In genomic region chr5:30245861-30246416, GRCm38 (mm10) we compare ENCODE assay signal across 29 mouse cellular contexts. TPM values are rescaled to one million over a fixed set of nuclear protein-coding genes. Genes with fewer than 3 reads are reported as not detected.
DNase-seq lines count a peak whose midpoint lies in the region; ATAC-seq and TF ChIP-seq lines count a peak whose summit lies in the region.
"Had no signal": no experiment of that assay in that cellular context is flagged by ENCODE, and none has a peak within 500 bp of the region (broad histone marks: within the 10 kb centered on the region; RNA-seq: fewer than 3 reads in every experiment).

No protein-coding gene starts in this region.

- no peak for TF ChIP-seq POLR2A in CH12.LX (IDR thresholded peaks at IDR 0.05; ENCODE audit: low read depth, low read length)

- no peaks in the 10 kb centered on the region for H3K27me3 ChIP-seq in lung, embryonic 14.5 days (ENCODE audit: insufficient read depth, low read length)
- no peaks in the 10 kb centered on the region for H3K27me3 ChIP-seq in lung, postnatal 0 days (replicated peaks; ENCODE audit: insufficient read depth, low read length)
- H3K27me3 ChIP-seq in CH12.LX (replicated peaks), result no peaks in the 10 kb centered on the region
- H3K27me3 ChIP-seq: forebrain, embryonic 13.5 days; heart, embryonic 13.5 days had no signal

- TF ChIP-seq EP300 in lung, postnatal 0 days (IDR thresholded peaks at IDR 0.05), result no peak
- no peak for TF ChIP-seq EP300 in CH12.LX (IDR thresholded peaks at IDR 0.05; ENCODE audit: low read length)

- H3K79me2 ChIP-seq in CH12.LX (replicated peaks; ENCODE audit: control insufficient read depth, extremely low read depth, insufficient read depth, poor library complexity, severe bottlenecking), result peaks cover 35% of the 10 kb centered on the region

- WGBS in lung, embryonic 14.5 days, result 42% methylated on average over 9 of the region's 9 CpGs
- 41% methylated on average over 9 of the region's 9 CpGs for WGBS in lung, postnatal 0 days

- no peak for TF ChIP-seq CTCF in lung, embryonic 14.5 days (IDR thresholded peaks at IDR 0.05; ENCODE audit: low read depth)
- TF ChIP-seq CTCF in lung, postnatal 0 days (IDR thresholded peaks at IDR 0.05), result no peak
- no peak for TF ChIP-seq CTCF in CH12.LX (conservative IDR thresholded peaks at IDR 0.05 in 1 of 2, IDR thresholded peaks at IDR 0.05 in 1 of 2; ENCODE audit: low read depth in 2 of 2, low read length in 2 of 2)

- DNase-seq in lung, embryonic 14.5 days, result peak; percentile 70
- no peak for DNase-seq in lung, postnatal 14 days
- peak; percentile 51 for DNase-seq in lung, postnatal 0 days (ENCODE audit: low spot score)
- DNase-seq in lung, postnatal 36 days, result no peak
- DNase-seq in CH12.LX (ENCODE audit: extremely low read depth), result no peak
- peak; percentile 25 for DNase-seq in lung, postnatal 10 days
- no peak for DNase-seq in adrenal gland, adult 2 months
- DNase-seq: adrenal gland, postnatal 10 days; adrenal gland, postnatal 36 days; cerebellum, adult 18-20 months; cerebellum, adult 9-10 months; cerebellum, postnatal 14 days; forebrain, postnatal 0 days; gastrocnemius, adult 2 months; gastrocnemius, postnatal 14 days; heart, adult 18-20 months; heart, postnatal 14 days; heart, postnatal 4 days had no signal

- H3K4me1 ChIP-seq in lung, embryonic 14.5 days (ENCODE audit: insufficient read depth), result peaks cover 13% of the 10 kb centered on the region; the same call in 1 of the 2 replicates
- peaks cover 4% of the 10 kb centered on the region; the same call in 1 of the 2 replicates for H3K4me1 ChIP-seq in lung, postnatal 0 days (ENCODE audit: insufficient read depth, low read depth, low read length)
- H3K4me1 ChIP-seq in CH12.LX (ENCODE audit: control insufficient read depth in 1 of 2, insufficient read depth in 2 of 2), result peaks cover 2 to 40% of the 10 kb centered on the region in 2 experiments; a peak in 3 of 4 replicates

- in situ Hi-C loops in CH12.LX (cut with MboI; ENCODE audit: low pct_ligation_motif_present, low pct_unique_long_range_greater_than_20kb, low sequenced_read_pairs), result no loop called here

- no peak overlapping the region for H3K4me2 ChIP-seq in lung, embryonic 14.5 days
- H3K4me2 ChIP-seq in lung, postnatal 0 days (replicated peaks; ENCODE audit: low read depth, low read length), result no peak overlapping the region
- H3K4me2 ChIP-seq in CH12.LX (ENCODE audit: insufficient read depth, low read depth, poor library complexity, severe bottlenecking), result no peak overlapping the region
- H3K4me2 ChIP-seq: forebrain, embryonic 13.5 days; heart, embryonic 13.5 days; hindbrain, embryonic 14.5 days had no signal

- H3K4me3 ChIP-seq in lung, embryonic 14.5 days (ENCODE audit: low read depth, low read length), result no peak overlapping the region
- H3K4me3 ChIP-seq in lung, postnatal 0 days (ENCODE audit: low read depth, low read length), result no peak overlapping the region
- no peak overlapping the region for H3K4me3 ChIP-seq in CH12.LX (replicated peaks in 1 of 3; ENCODE audit: low read depth in 2 of 3, low read length in 2 of 3, poor library complexity in 1 of 3)
- H3K4me3 ChIP-seq: forebrain, embryonic 10.5 days; forebrain, embryonic 13.5 days; gastrocnemius, adult 2 months; heart, embryonic 13.5 days had no signal

- H3K27ac ChIP-seq in lung, embryonic 14.5 days (ENCODE audit: low read depth), result no peak overlapping the region
- no peak overlapping the region for H3K27ac ChIP-seq in lung, postnatal 0 days (ENCODE audit: low read length)
- H3K27ac ChIP-seq in CH12.LX (ENCODE audit: insufficient read depth, low read depth), result no peak overlapping the region
- H3K27ac ChIP-seq: forebrain, embryonic 10.5 days; forebrain, embryonic 13.5 days; gastrocnemius, adult 2 months; heart, embryonic 13.5 days; hindbrain, embryonic 14.5 days; hindbrain, postnatal 0 days had no signal

- dilution Hi-C loops in CH12.LX (cut with MboI; ENCODE audit: extremely low pct_ligation_motif_present, extremely low pct_unique_long_range_greater_than_20kb, low sequenced_read_pairs), result no loop called here

- H3K9ac ChIP-seq in lung, embryonic 14.5 days, result no peak overlapping the region
- no peak overlapping the region for H3K9ac ChIP-seq in lung, postnatal 0 days (replicated peaks; ENCODE audit: low read depth)
- no peak overlapping the region for H3K9ac ChIP-seq in CH12.LX (ENCODE audit: insufficient read depth, low read depth)
- H3K9ac ChIP-seq: forebrain, embryonic 13.5 days; forebrain, postnatal 0 days; heart, embryonic 13.5 days; hindbrain, embryonic 14.5 days had no signal

- peak; percentile 13; the same call in 1 of the 2 replicates for ATAC-seq in lung, embryonic 14.5 days (ENCODE audit: insufficient read depth)
- ATAC-seq in lung, postnatal 0 days, result peak; percentile 40
- ATAC-seq: activated CD4-positive, CD25-positive, alpha-beta regulatory T cell, adult 4 months; CD4-positive, CD25-positive, alpha-beta regulatory T cell, adult 4 months; forebrain, embryonic 13.5 days; forebrain, postnatal 0 days; hindbrain, postnatal 0 days had no signal

- H3K36me3 ChIP-seq in lung, embryonic 14.5 days (ENCODE audit: insufficient read depth), result 0 out of 2 replicates have a peak, but pooled peaks cover 10% of the 10 kb centered on the region
- H3K36me3 ChIP-seq in lung, postnatal 0 days (ENCODE audit: insufficient read depth, low read length), result no peaks in the 10 kb centered on the region
- H3K36me3 ChIP-seq in CH12.LX (replicated peaks in 1 of 2; ENCODE audit: control insufficient read depth in 1 of 2, insufficient read depth in 1 of 2, low read length in 1 of 2), result peaks cover 6 to 31% of the 10 kb centered on the region in 2 experiments

- H3K9me3 ChIP-seq in lung, embryonic 14.5 days (ENCODE audit: low read depth, low read length), result no peaks in the 10 kb centered on the region
- H3K9me3 ChIP-seq in lung, postnatal 0 days (ENCODE audit: low read length), result no peaks in the 10 kb centered on the region
- no peaks in the 10 kb centered on the region for H3K9me3 ChIP-seq in CH12.LX (replicated peaks; ENCODE audit: low read length)
- H3K9me3 ChIP-seq: forebrain, embryonic 10.5 days; forebrain, embryonic 13.5 days; heart, embryonic 13.5 days had no signal

- TF ChIP-seq RAD21 in CH12.LX (IDR thresholded peaks at IDR 0.05; ENCODE audit: low read depth, low read length), result no peak

TF ChIP-seq in CH12.LX, 34 proteins besides CTCF, POLR2A, EP300 and RAD21:
- peak; percentile 65 for TF ChIP-seq BHLHE40 (IDR thresholded peaks at IDR 0.05; ENCODE audit: low read depth, low read length)
- no peak for TF ChIP-seq NELFE (IDR thresholded peaks at IDR 0.05; ENCODE audit: low read depth, low read length)
- TF ChIP-seq MAX (IDR thresholded peaks at IDR 0.05; ENCODE audit: low read length), result no peak

RNA-seq across cellular contexts. Expression of gene Selenoi, which starts 13.6 kb away (rescaled TPM):
- 18.9 and 19.2 TPM in 2 replicates for polyA plus RNA-seq in lung, embryonic 14.5 days (2014; fragmentation: Nextera tagmentation; extraction: Ambion mirVana)
- 9.4 and 11.0 TPM in 2 replicates for polyA plus RNA-seq in lung, postnatal 0 days (2015; fragmentation: Nextera tagmentation; extraction: Ambion mirVana)
- total RNA-seq in CH12.LX (2012; rRNA removed), result 36.1 and 39.8 TPM in 2 replicates
- 45.7 and 51.3 TPM in 2 replicates for total RNA-seq in CH12.LX (2014; rRNA removed)
- 21.0 and 27.0 TPM in 2 replicates for polyA plus RNA-seq in CH12.LX (2012; ENCODE audit: insufficient read length, low read depth)
- total RNA-seq in adrenal gland, adult 2 months (2021), result 10 to 100 TPM; 21.8 to 25.6 TPM
- 27.0 and 53.8 TPM in 2 replicates for polyA plus RNA-seq in adrenal gland, adult 2 months (2012; rRNA removed)

RNA-seq across cellular contexts. Expression of gene Drc1, which starts 35.2 kb away (rescaled TPM):
- 0.46 and 0.51 TPM in 2 replicates for polyA plus RNA-seq in lung, embryonic 14.5 days (2014; fragmentation: Nextera tagmentation; extraction: Ambion mirVana)
- 6.5 and 8.4 TPM in 2 replicates for polyA plus RNA-seq in lung, postnatal 0 days (2015; fragmentation: Nextera tagmentation; extraction: Ambion mirVana)
- total RNA-seq in CH12.LX (2012; rRNA removed), result 0.04 TPM in 1 of 2 replicates, not detected in the other
- not detected in 2 replicates for total RNA-seq in CH12.LX (2014; rRNA removed)
- polyA plus RNA-seq in CH12.LX (2012; ENCODE audit: insufficient read length, low read depth), result not detected in 2 replicates
- under 1 TPM; 0.49 to 0.59 TPM for total RNA-seq in adrenal gland, adult 2 months (2021)
- polyA plus RNA-seq in adrenal gland, adult 2 months (2012; rRNA removed), result 0.11 TPM in 1 of 2 replicates, not detected in the other
- total RNA-seq: gastrocnemius, adult 2 months had no signal

RNA-seq across cellular contexts. Expression of gene Adgrf3, which starts 40.4 kb away (rescaled TPM):
- polyA plus RNA-seq in lung, embryonic 14.5 days (2014; fragmentation: Nextera tagmentation; extraction: Ambion mirVana), result 0.11 and 0.20 TPM in 2 replicates
- 0.13 and 0.18 TPM in 2 replicates for polyA plus RNA-seq in lung, postnatal 0 days (2015; fragmentation: Nextera tagmentation; extraction: Ambion mirVana)
- total RNA-seq in CH12.LX (2012; rRNA removed) (1.0 and 1.4 TPM in 2 replicates), CH12.LX (2014; rRNA removed) (1.2 and 2.3 TPM in 2 replicates)
- 2.2 and 2.6 TPM in 2 replicates for polyA plus RNA-seq in CH12.LX (2012; ENCODE audit: insufficient read length, low read depth)
- total RNA-seq in adrenal gland, adult 2 months (2021), result not detected
- polyA plus RNA-seq in adrenal gland, adult 2 months (2012; rRNA removed), result not detected in 2 replicates
- total RNA-seq: adrenal gland, postnatal 36 days; forebrain, postnatal 0 days; gastrocnemius, adult 2 months; gastrocnemius, postnatal 14 days had no signal
- polyA plus RNA-seq: activated CD4-positive, CD25-positive, alpha-beta regulatory T cell, adult 4 months; C2C12; CD4-positive, CD25-positive, alpha-beta regulatory T cell, adult 4 months; embryonic facial prominence, embryonic 11.5 days; forebrain, embryonic 10.5 days; forebrain, embryonic 13.5 days; forebrain, postnatal 0 days; frontal cortex, adult 2 months; hindbrain, embryonic 11.5 days; hindbrain, embryonic 14.5 days; hindbrain, postnatal 0 days had no signal

Comparison
In these comparisons a context has a peak if more than half of its experiments do, and no peak if none do; other contexts are left out.
1. DNase-seq: peak in lung, embryonic 14.5 days (single experiment), lung, postnatal 0 days (single experiment) and lung, postnatal 10 days (single experiment); none in lung, postnatal 14 days (single experiment), lung, postnatal 36 days (single experiment), CH12.LX (single experiment) and adrenal gland, adult 2 months (single experiment).